Mouse (Mus musculus) WW6 (cell line): ENCODE measurements around the gene Adprm.

Experiments used
- DNase-seq: peaks from one replicate; pipeline ENCODE4 v3.0.0-alpha.2; 2013; ENCODE audit warnings: low read depth, low spot score

The Adprm gene

DNA sequence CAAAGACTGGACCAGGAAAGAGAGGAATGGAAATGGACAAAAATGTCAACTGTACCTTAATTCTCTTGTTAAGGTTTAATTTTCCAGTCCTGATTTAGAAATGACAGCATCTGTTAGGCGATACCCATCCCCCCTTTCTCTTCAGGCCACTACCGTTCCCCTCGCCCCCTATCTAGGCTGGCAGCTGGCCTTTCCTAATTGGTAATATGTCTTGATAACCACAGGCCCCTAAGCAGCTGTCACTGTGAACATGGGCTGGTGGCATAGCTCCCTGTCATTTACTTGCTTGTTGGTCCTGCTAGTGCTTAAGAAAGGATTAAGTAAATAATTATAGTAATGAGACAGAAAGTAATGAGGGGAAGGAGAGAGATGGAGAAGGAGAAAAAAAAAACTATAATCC is 25.0 kb upstream of the Adprm start:
- DNase-seq = no peak

DNA sequence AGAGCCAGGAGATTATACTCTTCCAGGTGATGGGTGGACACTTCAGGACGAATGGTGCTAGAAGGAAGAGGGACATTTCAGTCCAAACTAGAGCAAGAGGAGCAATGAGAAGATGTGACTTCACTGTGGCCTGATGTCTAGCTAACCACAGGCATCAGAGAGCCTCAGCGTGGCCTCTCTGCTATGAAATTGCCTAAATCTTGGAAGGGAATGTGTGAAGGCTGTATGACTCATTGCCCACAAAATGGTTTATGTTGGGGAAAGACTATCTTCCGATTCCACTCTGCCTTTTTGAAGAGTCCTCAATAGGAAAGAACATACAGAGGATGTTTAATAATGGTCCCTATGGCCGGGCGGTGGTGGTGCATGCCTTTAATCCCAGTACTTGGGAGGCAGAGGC is 24.4 kb upstream of the Adprm start:
- no peak for DNase-seq

DNA sequence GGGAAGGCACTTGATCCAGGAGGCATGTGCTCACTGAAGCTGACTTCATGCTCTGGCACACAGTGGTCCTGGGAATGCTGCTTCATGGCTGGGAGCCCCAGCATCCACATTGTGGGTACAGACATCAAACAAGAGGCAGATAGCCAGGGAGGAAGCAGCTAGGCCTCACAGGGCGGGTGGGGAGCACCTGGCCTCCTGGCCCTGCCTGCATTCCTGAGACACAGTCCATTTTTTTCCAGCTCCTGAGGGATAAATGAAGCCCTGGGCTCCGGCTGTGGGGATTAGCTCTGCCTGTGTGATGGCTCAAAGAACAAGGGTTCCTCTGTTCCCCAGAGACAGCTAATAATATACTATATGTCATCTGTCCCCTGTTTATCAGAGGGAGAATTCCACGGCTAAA is 22.6 kb upstream of the Adprm start:
- no peak for DNase-seq

DNA sequence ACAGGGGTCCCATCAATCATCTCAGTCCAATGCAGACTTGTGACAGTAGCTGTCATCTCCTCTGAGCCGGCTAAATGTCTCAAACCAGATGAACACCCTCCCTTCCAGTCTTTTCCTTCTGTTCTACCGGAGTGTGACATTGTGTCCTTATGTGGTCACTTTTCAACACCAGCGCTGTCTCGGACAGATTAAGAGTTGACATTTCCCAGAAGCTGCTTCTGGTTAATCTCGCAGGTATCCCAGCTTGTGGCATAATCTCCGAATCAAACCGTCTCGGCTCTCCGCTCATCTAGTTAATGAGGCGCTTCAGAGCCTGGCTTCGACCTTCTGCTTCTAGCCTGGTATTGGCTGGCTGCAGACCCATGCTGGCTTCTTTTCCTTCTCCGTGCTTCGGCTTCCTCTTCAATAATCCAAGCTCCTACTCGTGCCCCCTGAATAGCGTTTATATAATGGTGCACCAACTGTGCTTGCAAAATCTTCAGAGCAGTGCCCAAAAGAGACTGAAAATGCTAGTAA is 20.3 kb upstream of the Adprm start:
- DNase-seq = no peak

GRCm38 (mm10) chr11:67067741-67068140 is 15.3 kb upstream of the Adprm start:
- no peak for DNase-seq

DNA sequence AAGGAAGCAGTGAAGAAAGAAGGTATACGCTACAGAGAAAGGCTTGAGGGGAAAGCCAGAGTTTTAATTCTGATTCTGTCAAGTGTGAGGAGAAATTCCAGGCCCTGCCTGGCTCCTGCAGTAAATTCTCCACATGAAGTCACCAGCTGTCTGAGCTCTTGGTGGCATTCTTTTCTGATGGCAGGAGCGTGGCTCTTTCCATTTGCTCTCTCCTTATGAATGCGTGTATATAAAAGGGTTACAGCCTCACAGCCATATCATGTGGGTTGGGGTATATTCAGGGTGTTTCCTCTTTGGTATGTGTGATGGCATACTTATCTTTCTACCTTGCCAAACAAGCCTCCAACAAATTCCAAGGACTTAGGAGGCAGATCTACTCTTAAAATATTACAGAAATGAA is 10.3 kb upstream of the Adprm start:
- no peak for DNase-seq

DNA sequence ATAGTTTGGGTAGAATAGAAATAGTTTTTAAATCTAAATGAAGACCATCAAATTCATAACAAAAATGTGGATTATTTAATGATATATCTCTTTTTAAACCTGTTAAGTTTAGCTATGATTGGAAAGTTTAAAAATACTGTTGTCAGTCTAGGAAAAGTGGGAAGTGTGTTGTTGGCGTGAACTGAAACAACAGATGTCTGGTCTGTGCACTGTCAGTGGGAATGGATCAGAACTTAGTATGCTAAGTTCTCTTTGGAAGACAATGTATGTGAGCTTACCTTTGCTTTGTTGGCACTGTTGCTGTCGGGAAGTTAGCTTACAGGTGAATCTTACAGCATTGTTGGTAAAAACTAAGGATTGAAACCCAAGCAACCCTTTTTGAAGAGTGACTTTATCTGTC is 8.9 kb upstream of the Adprm start:
- no peak for DNase-seq

DNA sequence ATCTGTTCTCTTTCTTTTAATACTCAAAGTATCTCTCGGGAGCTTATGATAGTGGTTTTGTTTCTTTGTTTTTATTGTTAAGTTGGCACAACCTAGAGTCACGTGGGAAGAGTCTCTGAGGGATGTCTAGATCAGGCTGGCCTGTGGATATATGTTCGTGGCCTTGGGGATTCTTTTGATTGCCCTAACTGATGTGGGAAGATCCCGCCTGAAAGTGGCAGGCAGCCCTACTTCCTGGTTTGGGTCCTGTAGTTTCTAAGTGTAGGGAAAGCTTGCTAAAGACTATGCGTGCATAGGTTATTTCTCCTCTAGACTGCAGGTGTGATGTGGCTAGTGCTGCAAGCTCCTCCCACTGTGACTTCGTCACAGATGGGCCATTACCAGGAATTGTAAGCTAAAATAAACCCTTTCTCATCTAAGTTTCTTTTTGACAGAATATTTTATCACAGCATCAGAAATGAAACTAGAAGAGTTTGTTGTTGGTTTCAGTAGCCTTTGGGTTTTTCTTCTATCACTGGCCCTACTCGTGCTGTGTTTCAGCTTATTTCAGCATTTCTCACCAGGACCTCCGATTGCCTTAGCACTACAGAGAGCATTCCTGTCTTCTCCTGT is 2.5 kb upstream of the Adprm start:
- no peak for DNase-seq

- DNase-seq = no peak
Measured at GRCm38 (mm10) chr11:67051676-67052320, 596 bp downstream of the Adprm start.

GRCm38 (mm10) chr11:67049256-67049655 is 3.1 kb downstream of the Adprm start:
- DNase-seq = no peak

GRCm38 (mm10) chr11:67048496-67048895 is 3.9 kb downstream of the Adprm start:
- DNase-seq = no peak

DNA sequence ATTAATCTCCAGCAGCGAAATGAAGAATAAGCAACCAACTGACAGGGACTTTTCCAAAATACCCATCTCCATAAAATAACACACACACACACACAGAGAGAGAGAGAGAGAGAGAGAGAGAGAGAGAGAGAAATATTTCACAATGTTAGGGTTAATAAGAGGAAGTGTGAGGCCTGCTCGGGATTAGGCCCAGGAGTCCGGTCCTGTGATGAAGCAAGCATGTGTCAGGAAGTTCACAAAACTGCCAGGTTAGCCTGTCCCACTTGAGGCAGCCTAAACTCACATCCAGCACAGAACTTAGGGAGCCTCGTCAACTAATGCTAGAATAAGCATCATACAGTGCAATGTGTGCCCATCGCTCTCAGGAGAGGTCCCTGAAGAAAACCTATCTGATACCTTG is 5.2 kb downstream of the Adprm start:
- no peak for DNase-seq

GRCm38 (mm10) chr11:67044959-67045358 is 7.4 kb downstream of the Adprm start:
- no peak for DNase-seq

DNA sequence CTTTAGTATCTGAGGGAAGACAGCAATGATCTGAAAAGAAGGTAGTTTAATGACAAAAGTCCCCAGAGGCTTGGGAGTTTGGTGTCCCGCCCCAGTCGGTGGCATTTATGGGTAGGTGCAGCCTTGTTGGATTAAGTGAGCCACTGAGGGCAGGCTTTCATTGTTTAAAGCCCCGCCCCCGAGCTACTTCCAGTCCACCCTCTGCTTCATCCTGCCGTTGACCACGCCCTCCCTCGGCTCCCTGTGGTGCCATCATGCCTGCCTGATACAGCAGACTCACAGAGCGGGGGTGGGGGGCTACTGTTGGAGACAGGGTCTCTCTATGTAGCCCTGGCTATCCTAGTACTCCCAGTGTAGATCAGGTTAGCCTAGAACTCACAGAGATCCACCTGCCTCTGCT is 9.4 kb downstream of the Adprm start:
- DNase-seq = peak; percentile 84

DNA sequence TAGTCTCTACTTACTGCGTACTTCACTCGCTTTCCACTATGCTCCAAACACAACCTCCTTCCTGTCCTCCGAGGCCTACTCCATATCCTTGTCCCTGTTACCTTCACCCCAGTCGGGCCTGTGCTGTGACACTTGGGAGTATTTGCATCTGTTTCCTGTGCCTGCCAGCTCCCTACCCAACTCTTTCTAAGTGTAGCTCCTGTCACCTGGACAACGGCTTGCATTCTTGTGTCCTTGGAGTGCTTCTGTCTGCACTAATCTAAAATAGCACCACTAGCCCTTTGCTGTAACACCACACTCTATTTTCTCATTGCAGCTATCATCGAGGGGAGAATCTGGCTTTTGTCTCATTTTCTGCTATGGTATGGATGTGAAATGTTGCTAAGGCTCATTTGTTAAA is 11.9 kb downstream of the Adprm start:
- DNase-seq = no peak

DNA sequence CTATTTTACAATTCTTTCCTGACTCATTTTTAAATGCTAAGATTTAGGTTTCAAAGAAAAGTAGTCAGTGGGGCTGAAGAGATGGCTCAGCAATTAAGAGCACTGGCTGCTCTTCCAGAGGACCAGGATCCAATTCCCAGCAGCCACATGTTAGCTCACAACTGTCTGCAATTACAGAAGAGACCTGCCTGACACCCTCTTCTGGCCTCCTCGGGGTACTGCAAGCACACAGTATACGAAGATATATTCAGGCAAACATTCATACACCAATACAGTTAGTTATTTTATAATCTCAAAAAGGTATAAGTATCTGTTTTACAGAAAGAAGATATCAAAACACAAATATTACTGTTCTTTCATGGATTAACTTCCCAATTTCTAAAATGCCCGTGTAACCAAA is 12.6 kb downstream of the Adprm start:
- no peak for DNase-seq

DNA sequence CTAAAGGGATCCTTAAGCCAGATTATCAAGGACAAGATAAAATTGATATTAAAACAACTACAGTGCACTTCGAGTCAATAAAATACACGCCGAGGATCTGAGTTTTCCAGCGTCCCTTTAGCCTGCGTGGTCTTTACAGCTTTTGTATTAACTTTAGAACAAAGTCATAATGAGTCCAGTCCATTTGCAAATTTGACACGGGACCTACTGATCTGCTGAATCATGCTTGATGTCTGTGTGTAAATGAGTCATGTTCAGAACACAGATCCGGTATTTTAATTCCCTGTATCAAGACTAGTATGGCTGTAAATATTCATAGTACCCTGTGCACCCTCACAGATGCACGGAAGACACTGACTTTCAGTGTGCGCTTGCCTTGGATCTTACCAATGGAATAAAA is 15.5 kb downstream of the Adprm start:
- no peak for DNase-seq

DNA sequence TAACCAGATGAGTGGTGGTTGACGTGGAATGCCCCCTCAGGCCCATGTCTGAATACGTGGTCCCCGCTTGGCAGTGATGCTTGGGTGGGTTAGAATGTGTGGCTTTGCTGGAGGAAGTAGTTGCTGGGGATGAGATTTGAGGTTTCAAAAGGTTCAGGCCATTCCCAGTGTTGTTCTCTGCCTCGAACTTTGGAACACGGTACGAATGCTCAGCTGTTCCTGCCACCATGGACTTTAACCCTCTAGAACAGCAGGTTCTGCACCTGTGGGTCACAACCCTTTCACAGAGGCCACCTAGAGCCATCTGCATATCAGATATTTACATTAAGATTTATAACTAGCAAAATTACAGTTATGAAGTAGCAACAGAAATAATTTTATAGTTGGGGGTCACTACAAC is 16.2 kb downstream of the Adprm start:
- DNase-seq = no peak

DNA sequence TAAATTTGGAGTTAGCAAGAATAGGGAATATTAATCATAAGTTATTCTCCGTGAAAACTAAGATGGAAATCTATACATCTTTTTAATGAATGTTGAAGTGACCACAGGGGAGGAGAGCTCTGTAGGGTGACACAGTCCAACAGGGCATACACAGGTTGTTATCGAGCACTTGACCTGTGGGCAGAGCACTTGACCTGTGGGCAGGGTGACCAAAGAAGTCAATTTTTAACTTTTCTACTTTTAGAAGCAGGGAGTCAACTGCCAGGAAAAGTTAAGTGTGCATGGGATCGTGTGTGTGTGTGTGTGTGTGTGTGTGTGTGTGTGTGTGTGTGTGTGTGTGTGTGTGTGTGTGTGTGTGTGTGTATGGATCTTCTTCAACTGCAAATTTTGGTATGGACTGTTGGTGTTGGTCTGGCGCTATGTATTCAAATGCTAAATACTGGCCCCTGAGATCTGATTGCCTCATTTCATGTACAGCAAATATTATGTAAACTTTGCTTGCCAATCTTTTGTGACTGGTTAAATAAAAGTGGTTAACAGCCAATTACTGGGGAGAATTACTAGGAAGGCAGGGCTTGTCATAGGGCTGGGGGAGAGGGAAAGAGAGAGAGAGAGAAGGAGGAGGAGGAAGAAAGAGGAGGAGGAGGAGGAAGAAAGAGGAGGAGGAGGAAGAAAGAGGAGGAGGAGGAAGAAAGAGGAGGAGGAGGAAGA is 17.5 kb downstream of the Adprm start:
- DNase-seq = no peak

DNA sequence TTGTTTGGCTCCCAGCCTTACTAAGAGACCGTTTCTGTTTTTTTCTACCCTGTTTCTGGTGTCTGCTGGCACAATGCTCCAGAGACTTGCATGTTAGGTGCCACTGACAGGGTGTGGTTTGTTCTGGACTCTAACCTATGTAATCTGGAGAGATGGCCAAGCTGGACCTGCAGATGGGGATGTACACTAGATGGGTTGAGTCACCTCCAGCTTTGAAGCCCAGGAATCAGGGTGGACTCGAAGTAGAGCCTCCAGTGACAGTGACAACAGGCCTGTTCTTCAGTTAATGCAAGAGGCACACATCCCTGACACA is 20.8 kb downstream of the Adprm start:
- DNase-seq = no peak

DNA sequence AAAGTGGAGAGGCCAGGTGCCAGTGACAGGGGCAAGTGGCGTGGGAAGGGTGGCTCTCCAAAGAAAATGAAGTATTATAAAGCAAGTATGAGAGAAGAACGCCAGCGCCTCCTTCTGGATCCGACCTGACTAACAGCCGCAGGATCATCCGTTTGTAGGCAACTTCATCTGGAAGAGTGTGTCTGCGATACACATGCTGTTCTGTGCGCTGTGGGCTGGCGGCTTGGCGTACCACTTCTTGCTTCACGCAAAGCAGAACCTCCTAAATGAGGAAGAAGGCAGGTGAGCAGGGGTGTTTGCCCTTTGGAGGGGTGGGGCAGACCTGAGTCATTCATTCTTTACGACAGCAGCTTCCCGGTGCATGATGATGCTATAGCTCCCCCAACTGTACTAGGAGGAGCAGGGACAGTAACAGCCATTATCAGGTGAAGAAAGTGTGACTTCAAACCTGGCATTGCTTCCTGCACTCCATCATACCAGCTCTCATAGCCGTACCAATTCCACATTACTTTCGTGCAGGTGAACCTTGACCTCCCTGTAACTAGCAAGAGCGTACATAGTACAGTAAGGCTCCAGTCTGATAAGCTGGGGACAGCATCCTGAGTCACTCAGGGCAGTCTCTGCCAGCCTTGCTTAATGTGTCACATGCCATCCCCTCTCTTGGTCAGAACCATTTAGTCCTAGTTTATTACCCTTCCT is 21.3 kb downstream of the Adprm start:
- no peak for DNase-seq

GRCm38 (mm10) chr11:67024867-67025477 is 27.4 kb downstream of the Adprm start, which contains the start of gene Tmem220:
Tmem220 (plus strand) TSS chr11:67025154.
- peak; percentile 93 for DNase-seq
